Mouse (Mus musculus) spleen, adult 12 weeks (tissue): ENCODE data around the gene Etv1.
"Not testable (repeated sequence)": the region's sequence is repeated elsewhere in the genome, so short reads cannot be mapped to it uniquely, and the experiment has no call there.

Experiments used
- DNase-seq: peaks from one replicate; pipeline ENCODE4 v3.0.0; 2022; ENCODE audit warnings: low spot score

Etv1 gene

GRCm38 (mm10) chr12:38818320-38818719 lies 39.1 kb downstream of the Etv1 start:
- no peak for DNase-seq

- no peak for DNase-seq
Measured at GRCm38 (mm10) chr12:38820642-38821041, 41.5 kb downstream of the Etv1 start.

- DNase-seq: no peak
Measured at GRCm38 (mm10) chr12:38824405-38824804, 45.2 kb downstream of the Etv1 start.

GRCm38 (mm10) chr12:38832981-38833380 lies 53.8 kb downstream of the Etv1 start:
- no peak for DNase-seq

GRCm38 (mm10) chr12:38834581-38834980 lies 55.4 kb downstream of the Etv1 start:
- DNase-seq: no peak

- DNase-seq: not testable (repeated sequence)
Measured at GRCm38 (mm10) chr12:38834986-38835385, 55.8 kb downstream of the Etv1 start.

- no peak for DNase-seq
Measured at GRCm38 (mm10) chr12:38843801-38844295, 64.7 kb downstream of the Etv1 start.

GRCm38 (mm10) chr12:38847500-38848261 lies 68.5 kb downstream of the Etv1 start:
- no peak for DNase-seq

- DNase-seq: no peak
Measured at GRCm38 (mm10) chr12:38849994-38850393, 70.8 kb downstream of the Etv1 start.

- DNase-seq: no peak
Measured at GRCm38 (mm10) chr12:38854274-38854673, 75.1 kb downstream of the Etv1 start.

- DNase-seq: no peak
Measured at GRCm38 (mm10) chr12:38854751-38855150, 75.6 kb downstream of the Etv1 start.

- DNase-seq: no peak
Measured at GRCm38 (mm10) chr12:38859675-38860074, 80.5 kb downstream of the Etv1 start.

GRCm38 (mm10) chr12:38860168-38861115 lies 81.3 kb downstream of the Etv1 start:
- no peak for DNase-seq

- no peak for DNase-seq
Measured at GRCm38 (mm10) chr12:38863395-38863794, 84.2 kb downstream of the Etv1 start.

- no peak for DNase-seq
Measured at GRCm38 (mm10) chr12:38863982-38864828, 85.0 kb downstream of the Etv1 start.

- DNase-seq: no peak
Measured at GRCm38 (mm10) chr12:38874470-38874995, 95.4 kb downstream of the Etv1 start.

GRCm38 (mm10) chr12:38904516-38904915 lies 125.3 kb downstream of the Etv1 start:
- DNase-seq: no peak

- DNase-seq: no peak
Measured at GRCm38 (mm10) chr12:38906314-38906713, 127.1 kb downstream of the Etv1 start.

GRCm38 (mm10) chr12:38906812-38907211 lies 127.6 kb downstream of the Etv1 start:
- no peak for DNase-seq

GRCm38 (mm10) chr12:38908947-38909346 lies 129.8 kb downstream of the Etv1 start:
- no peak for DNase-seq
